Mouse (Mus musculus): Measurements from ENCODE around the gene Banf1.
"Not testable (repeated sequence)": the region's sequence is repeated elsewhere in the genome, so short reads cannot be mapped to it uniquely, and the experiment has no call there.

Gene Banf1

GRCm38 (mm10) chr19:5367053-5367359, at the start of gene Banf1:
Gene Banf1, minus strand, starts transcription at chr19:5367168.
- DNase-seq (ENCODE audit: extremely low spot score, low read depth, low spot score) = no peak

GRCm38 (mm10) chr19:5414534-5414957, 47.6 kb upstream of the Banf1 start:
- no peak for DNase-seq (ENCODE audit: extremely low spot score, low read depth, low spot score)

GRCm38 (mm10) chr19:5413840-5414239, 46.9 kb upstream of the Banf1 start:
- DNase-seq (ENCODE audit: extremely low spot score, low read depth, low spot score) = no peak

- DNase-seq (ENCODE audit: extremely low spot score, low read depth, low spot score) = no peak
These were observed 45.0 kb upstream of the Banf1 start for GRCm38 (mm10) chr19:5411961-5412360.

GRCm38 (mm10) chr19:5410641-5411040, 43.7 kb upstream of the Banf1 start:
- no peak for DNase-seq (ENCODE audit: extremely low spot score, low read depth, low spot score)

GRCm38 (mm10) chr19:5409068-5409467, 42.1 kb upstream of the Banf1 start:
- no peak for DNase-seq (ENCODE audit: extremely low spot score, low read depth, low spot score)

- DNase-seq (ENCODE audit: extremely low spot score, low read depth, low spot score) = no peak
These were observed 41.4 kb upstream of the Banf1 start for GRCm38 (mm10) chr19:5408057-5409001.

GRCm38 (mm10) chr19:5407133-5407532, 40.2 kb upstream of the Banf1 start:
- DNase-seq (ENCODE audit: extremely low spot score, low read depth, low spot score) = no peak

- not testable (repeated sequence) for DNase-seq (ENCODE audit: extremely low spot score, low read depth, low spot score)
These were observed 39.7 kb upstream of the Banf1 start for GRCm38 (mm10) chr19:5406531-5407126.

- no peak for DNase-seq (ENCODE audit: extremely low spot score, low read depth, low spot score)
These were observed 39.0 kb upstream of the Banf1 start for GRCm38 (mm10) chr19:5405924-5406323.

- DNase-seq (ENCODE audit: extremely low spot score, low read depth, low spot score) = no peak
These were observed 35.3 kb upstream of the Banf1 start, which contains the start of gene Tsga10ip for GRCm38 (mm10) chr19:5402293-5402692. Gene Tsga10ip, minus strand, starts transcription at chr19:5402526.

GRCm38 (mm10) chr19:5401073-5401472, 34.1 kb upstream of the Banf1 start:
- DNase-seq (ENCODE audit: extremely low spot score, low read depth, low spot score) = not testable (repeated sequence)

- no peak for DNase-seq (ENCODE audit: extremely low spot score, low read depth, low spot score)
These were observed 28.4 kb upstream of the Banf1 start for GRCm38 (mm10) chr19:5395371-5395770.

GRCm38 (mm10) chr19:5394168-5394567, 27.2 kb upstream of the Banf1 start:
- DNase-seq (ENCODE audit: extremely low spot score, low read depth, low spot score) = no peak

- no peak for DNase-seq (ENCODE audit: extremely low spot score, low read depth, low spot score)
These were observed 25.9 kb upstream of the Banf1 start for GRCm38 (mm10) chr19:5392892-5393291.

- DNase-seq (ENCODE audit: extremely low spot score, low read depth, low spot score) = no peak
These were observed 23.4 kb upstream of the Banf1 start for GRCm38 (mm10) chr19:5390416-5390815.

GRCm38 (mm10) chr19:5389647-5390046, 22.7 kb upstream of the Banf1 start:
- DNase-seq (ENCODE audit: extremely low spot score, low read depth, low spot score) = no peak

- peak; percentile 67 for DNase-seq (ENCODE audit: extremely low spot score, low read depth, low spot score)
These were observed 21.7 kb upstream of the Banf1 start, which contains the start of gene Sart1 for GRCm38 (mm10) chr19:5388588-5389242. Gene Sart1, minus strand, starts transcription at chr19:5388703.

GRCm38 (mm10) chr19:5388011-5388441, 21.1 kb upstream of the Banf1 start:
- no peak for DNase-seq (ENCODE audit: extremely low spot score, low read depth, low spot score)

GRCm38 (mm10) chr19:5384715-5385114, 17.7 kb upstream of the Banf1 start:
- DNase-seq (ENCODE audit: extremely low spot score, low read depth, low spot score) = no peak

- DNase-seq (ENCODE audit: extremely low spot score, low read depth, low spot score) = no peak
These were observed 16.4 kb upstream of the Banf1 start for GRCm38 (mm10) chr19:5383326-5383725.

- DNase-seq (ENCODE audit: extremely low spot score, low read depth, low spot score) = no peak
These were observed 10.5 kb upstream of the Banf1 start for GRCm38 (mm10) chr19:5377446-5377845.
